Mouse (Mus musculus): ENCODE measurements at regions not wholly inside any gene's neighbourhood (a gene's known extent, or its start where the extent isn't known, plus 50 kb on each side); places are given as distances from the start of the nearest gene placed in this dataset.

- in situ Hi-C loops (cut with MboI, MseI) = no loop called here
These were observed 137.8 kb downstream of the Pfkfb3 start for GRCm38 (mm10) chr2:11416122-11416521.

- in situ Hi-C loops (cut with MboI, MseI) = no loop called here
These were observed 141.4 kb downstream of the Pfkfb3 start for GRCm38 (mm10) chr2:11412521-11412920.

GRCm38 (mm10) chr2:11408497-11408896, 145.4 kb downstream of the Pfkfb3 start:
- in situ Hi-C loops (cut with MboI, MseI) = no loop called here

GRCm38 (mm10) chr2:11406103-11406615, 147.7 kb downstream of the Pfkfb3 start:
- in situ Hi-C loops (cut with MboI, MseI) = no loop called here

- in situ Hi-C loops (cut with MboI, MseI) = no loop called here
These were observed 151.5 kb downstream of the Pfkfb3 start for GRCm38 (mm10) chr2:11402218-11402848.

- in situ Hi-C loops (cut with MboI, MseI) = no loop called here
These were observed 154.5 kb downstream of the Pfkfb3 start for GRCm38 (mm10) chr2:11399411-11399810.

- in situ Hi-C loops (cut with MboI, MseI) = no loop called here
These were observed 154.9 kb downstream of the Pfkfb3 start for GRCm38 (mm10) chr2:11398949-11399348.

GRCm38 (mm10) chr2:11398391-11398790, 155.5 kb downstream of the Pfkfb3 start:
- in situ Hi-C loops (cut with MboI, MseI) = no loop called here

GRCm38 (mm10) chr2:11396835-11397234, 157.0 kb downstream of the Pfkfb3 start:
- in situ Hi-C loops (cut with MboI, MseI) = no loop called here

GRCm38 (mm10) chr2:11394675-11395349, 159.1 kb downstream of the Pfkfb3 start:
- in situ Hi-C loops (cut with MboI, MseI) = no loop called here

- in situ Hi-C loops (cut with MboI, MseI) = no loop called here
These were observed 162.2 kb downstream of the Pfkfb3 start for GRCm38 (mm10) chr2:11391725-11392124.

- in situ Hi-C loops (cut with MboI, MseI) = no loop called here
These were observed 163.1 kb downstream of the Pfkfb3 start for GRCm38 (mm10) chr2:11390667-11391334.

GRCm38 (mm10) chr2:11387623-11388022, 166.3 kb downstream of the Pfkfb3 start:
- in situ Hi-C loops (cut with MboI, MseI) = no loop called here

- in situ Hi-C loops (cut with MboI, MseI) = no loop called here
These were observed 170.1 kb downstream of the Pfkfb3 start for GRCm38 (mm10) chr2:11383815-11384214.

- in situ Hi-C loops (cut with MboI, MseI) = loop anchor here (10.0 kb wide), 1 partner anchor 1402 kb away; no protein-coding TSS in a partner anchor
These were observed 176.7 kb downstream of the Pfkfb3 start for GRCm38 (mm10) chr2:11377213-11377612.

GRCm38 (mm10) chr2:11375726-11376454, 178.0 kb downstream of the Pfkfb3 start:
- in situ Hi-C loops (cut with MboI, MseI) = loop anchor here (10.0 kb wide), 1 partner anchor 1401 kb away; no protein-coding TSS in a partner anchor

GRCm38 (mm10) chr2:11375092-11375491, 178.8 kb downstream of the Pfkfb3 start:
- in situ Hi-C loops (cut with MboI, MseI) = loop anchor here (10.0 kb wide), 1 partner anchor 1400 kb away; no protein-coding TSS in a partner anchor

GRCm38 (mm10) chr2:11370273-11370672, 183.6 kb downstream of the Pfkfb3 start:
- in situ Hi-C loops (cut with MboI, MseI) = loop anchor here (10.0 kb wide), 1 partner anchor 1395 kb away; no protein-coding TSS in a partner anchor

- in situ Hi-C loops (cut with MboI, MseI) = no loop called here
These were observed 186.6 kb downstream of the Pfkfb3 start for GRCm38 (mm10) chr2:11367319-11367718.

GRCm38 (mm10) chr2:11365815-11366214, 188.1 kb downstream of the Pfkfb3 start:
- in situ Hi-C loops (cut with MboI, MseI) = no loop called here

GRCm38 (mm10) chr2:11365371-11365770, 188.5 kb downstream of the Pfkfb3 start:
- in situ Hi-C loops (cut with MboI, MseI) = no loop called here

- in situ Hi-C loops (cut with MboI, MseI) = no loop called here
These were observed 189.8 kb downstream of the Pfkfb3 start for GRCm38 (mm10) chr2:11364111-11364510.
